Mouse (Mus musculus) heart, embryonic 12.5 days (tissue): ENCODE data around the gene Gpc6. TPM values are rescaled to one million over a fixed set of nuclear protein-coding genes. Genes with fewer than 3 reads are reported as not detected.

Experiments
- ATAC-seq: fragments of 200-750 bp; cut with Nextera tagmentation; 2 replicates; pipeline ENCODE4 v1.8.0; 2017; ENCODE audit warnings: moderate TSS enrichment, moderate library complexity; ENCODE audit not compliant: insufficient number of reproducible peaks, low FRiP score
- H3K27ac ChIP-seq: fragments of 300-500 bp; sonication (generic); 2 replicates; pipeline ENCODE4 v1.5.1; 2016; ENCODE audit warnings: mild to moderate bottlenecking, moderate library complexity; ENCODE audit not compliant: poor library complexity, severe bottlenecking
- H3K27me3 ChIP-seq: fragments of 300-500 bp; sonication (generic); replicated peaks from 2 replicates; pipeline ENCODE4 v1.6.1; 2016; ENCODE audit warnings: mild to moderate bottlenecking, moderate library complexity
- H3K36me3 ChIP-seq: fragments of 300-500 bp; sonication (generic); 2 replicates; pipeline ENCODE4 v1.6.1; 2016; ENCODE audit warnings: mild to moderate bottlenecking, moderate library complexity
- H3K4me1 ChIP-seq: fragments of 300-500 bp; sonication (generic); replicated peaks from 2 replicates; pipeline ENCODE4 v1.6.1; 2016; ENCODE audit warnings: mild to moderate bottlenecking
- H3K4me2 ChIP-seq: fragments of 300-500 bp; sonication (generic); 2 replicates; pipeline ENCODE4 v1.6.1; 2016; ENCODE audit warnings: mild to moderate bottlenecking, moderate library complexity
- H3K4me3 ChIP-seq: fragments of 300-500 bp; sonication (generic); 2 replicates; pipeline ENCODE4 v1.5.1; 2016; ENCODE audit warnings: mild to moderate bottlenecking
- H3K9ac ChIP-seq: fragments of 300-500 bp; sonication (generic); 2 replicates; pipeline ENCODE4 v1.6.1; 2016; ENCODE audit warnings: mild to moderate bottlenecking, moderate library complexity
- H3K9me3 ChIP-seq: fragments of 300-500 bp; sonication (generic); replicated peaks from 2 replicates; pipeline ENCODE4 v1.6.1; 2016; ENCODE audit warnings: mild to moderate bottlenecking, moderate library complexity
- WGBS: fragments of 180-500 bp; shearing (Covaris S2); methylation state at CpG from one replicate; pipeline ENCODE4 v1.1.7; 2016; 5-methylcytosine and 5-hydroxymethylcytosine counted together
- polyA plus RNA-seq: library from polyadenylated mRNA; unstranded; fragments of >200 nt; fragmentation: Nextera tagmentation; extraction: Ambion mirVana; gene quantifications from 2 replicates; pipeline ENCODE4 v1.2.1, GENCODE M21; 2016

Gene Gpc6
- polyA plus RNA-seq, 1 experiment from 2014 or later = 15.9 TPM

- H3K27me3 ChIP-seq = no peaks in the 10 kb centered on the region
- H3K9me3 ChIP-seq = no peaks in the 10 kb centered on the region
- no peak for ATAC-seq
- H3K27ac ChIP-seq = no peak overlapping the region
- 83% methylated on average over 9 of the region's 9 CpGs for WGBS
- H3K4me1 ChIP-seq = peaks cover 3% of the 10 kb centered on the region; the same call in 1 of the 2 replicates
- H3K9ac ChIP-seq = no peak overlapping the region
- no peaks in the 10 kb centered on the region for H3K36me3 ChIP-seq
- no peak overlapping the region for H3K4me3 ChIP-seq
- no peak overlapping the region for H3K4me2 ChIP-seq
Measured at GRCm38 (mm10) chr14:117816008-117816407, 890.9 kb downstream of the Gpc6 start.

GRCm38 (mm10) chr14:117816706-117817105 lies 891.6 kb downstream of the Gpc6 start:
- Histone ChIP-seq H3K27ac (no peak overlapping the region), H3K27me3 (no peaks in the 10 kb centered on the region), H3K9ac (no peak overlapping the region), H3K4me3 (no peak overlapping the region), H3K36me3 (no peaks in the 10 kb centered on the region), H3K9me3 (no peaks in the 10 kb centered on the region), H3K4me1 (peaks cover 3% of the 10 kb centered on the region; the same call in 1 of the 2 replicates), H3K4me2 (no peak overlapping the region)
- 80% methylated on average over 3 of the region's 3 CpGs for WGBS
- ATAC-seq = no peak

- Histone ChIP-seq H3K27ac (no peak overlapping the region), H3K9me3 (no peaks in the 10 kb centered on the region), H3K9ac (no peak overlapping the region), H3K27me3 (no peaks in the 10 kb centered on the region), H3K4me1 (peaks cover 3% of the 10 kb centered on the region; the same call in 1 of the 2 replicates), H3K4me3 (no peak overlapping the region), H3K4me2 (no peak overlapping the region), H3K36me3 (no peaks in the 10 kb centered on the region)
- 58% methylated on average over 4 of the region's 4 CpGs for WGBS
- no peak for ATAC-seq
Measured at GRCm38 (mm10) chr14:117817196-117817595, 892.1 kb downstream of the Gpc6 start.

- Histone ChIP-seq H3K9ac (no peak overlapping the region), H3K4me2 (no peak overlapping the region), H3K36me3 (no peaks in the 10 kb centered on the region), H3K9me3 (peaks cover 9% of the 10 kb centered on the region; the same call in 1 of the 2 replicates), H3K27me3 (no peaks in the 10 kb centered on the region), H3K27ac (no peak overlapping the region), H3K4me1 (0 out of 2 replicates have a peak, but pooled peaks cover 4% of the 10 kb centered on the region), H3K4me3 (no peak overlapping the region)
- no peak for ATAC-seq
Measured at GRCm38 (mm10) chr14:117824491-117824890, 899.4 kb downstream of the Gpc6 start.

GRCm38 (mm10) chr14:117826294-117827046 lies 901.4 kb downstream of the Gpc6 start:
- H3K4me2 ChIP-seq = no peak overlapping the region
- H3K9me3 ChIP-seq = peaks cover 9% of the 10 kb centered on the region
- H3K4me1 ChIP-seq = 0 out of 2 replicates have a peak, but pooled peaks cover 4% of the 10 kb centered on the region
- H3K36me3 ChIP-seq = no peaks in the 10 kb centered on the region
- H3K27ac ChIP-seq = no peak overlapping the region
- H3K9ac ChIP-seq = no peak overlapping the region
- whole genome bisulfite sequencing = 66% methylated on average over 8 of the region's 8 CpGs
- no peak overlapping the region for H3K4me3 ChIP-seq
- H3K27me3 ChIP-seq = no peaks in the 10 kb centered on the region
- ATAC-seq = no peak

GRCm38 (mm10) chr14:117831267-117831666 lies 906.2 kb downstream of the Gpc6 start:
- 0 out of 2 replicates have a peak, but pooled peaks cover 4% of the 10 kb centered on the region for H3K4me1 ChIP-seq
- H3K36me3 ChIP-seq = no peaks in the 10 kb centered on the region
- no peak overlapping the region for H3K27ac ChIP-seq
- no peak overlapping the region for H3K9ac ChIP-seq
- no peaks in the 10 kb centered on the region; the same call in 1 of the 2 replicates for H3K9me3 ChIP-seq
- no peak overlapping the region for H3K4me2 ChIP-seq
- 0 out of 2 replicates have a peak, but pooled peaks cover 3% of the 10 kb centered on the region for H3K27me3 ChIP-seq
- H3K4me3 ChIP-seq = no peak overlapping the region
- no peak for ATAC-seq
- WGBS = 82% methylated on average over 8 of the region's 8 CpGs

- Histone ChIP-seq H3K9ac (no peak overlapping the region), H3K27me3 (0 out of 2 replicates have a peak, but pooled peaks cover 3% of the 10 kb centered on the region), H3K4me1 (0 out of 2 replicates have a peak, but pooled peaks cover 3% of the 10 kb centered on the region), H3K36me3 (no peaks in the 10 kb centered on the region), H3K4me2 (no peak overlapping the region), H3K9me3 (no peaks in the 10 kb centered on the region; the same call in 1 of the 2 replicates), H3K4me3 (no peak overlapping the region), H3K27ac (no peak overlapping the region)
- ATAC-seq = no peak
- 61% methylated on average over 4 of the region's 4 CpGs for WGBS
Measured at GRCm38 (mm10) chr14:117831731-117832130, 906.6 kb downstream of the Gpc6 start.

- 80% methylated on average over 6 of the region's 6 CpGs for WGBS
- ATAC-seq = no peak
- Histone ChIP-seq H3K27me3 (0 out of 2 replicates have a peak, but pooled peaks cover 3% of the 10 kb centered on the region), H3K9ac (no peak overlapping the region), H3K4me3 (no peak overlapping the region), H3K4me1 (no peaks in the 10 kb centered on the region), H3K4me2 (no peak overlapping the region), H3K27ac (no peak overlapping the region), H3K36me3 (no peaks in the 10 kb centered on the region), H3K9me3 (no peaks in the 10 kb centered on the region; the same call in 1 of the 2 replicates)
Measured at GRCm38 (mm10) chr14:117835506-117835905, 910.4 kb downstream of the Gpc6 start.

- Histone ChIP-seq H3K4me1 (no peaks in the 10 kb centered on the region), H3K36me3 (no peaks in the 10 kb centered on the region), H3K9ac (no peak overlapping the region), H3K4me3 (no peak overlapping the region), H3K9me3 (no peaks in the 10 kb centered on the region), H3K4me2 (no peak overlapping the region), H3K27me3 (0 out of 2 replicates have a peak, but pooled peaks cover 3% of the 10 kb centered on the region), H3K27ac (no peak overlapping the region)
- no peak for ATAC-seq
- 82% methylated on average over 4 of the region's 4 CpGs for WGBS
Measured at GRCm38 (mm10) chr14:117837021-117837420, 911.9 kb downstream of the Gpc6 start.

- ATAC-seq = no peak
- Histone ChIP-seq H3K36me3 (no peaks in the 10 kb centered on the region), H3K27me3 (0 out of 2 replicates have a peak, but pooled peaks cover 3% of the 10 kb centered on the region), H3K4me1 (no peaks in the 10 kb centered on the region), H3K9ac (no peak overlapping the region), H3K27ac (no peak overlapping the region), H3K9me3 (no peaks in the 10 kb centered on the region), H3K4me2 (no peak overlapping the region), H3K4me3 (no peak overlapping the region)
- WGBS = 67% methylated on average over 3 of the region's 3 CpGs
Measured at GRCm38 (mm10) chr14:117837715-117838114, 912.6 kb downstream of the Gpc6 start.

GRCm38 (mm10) chr14:117841211-117841610 lies 916.1 kb downstream of the Gpc6 start:
- WGBS = 74% methylated on average over 4 of the region's 4 CpGs
- no peak overlapping the region for H3K4me3 ChIP-seq
- no peak overlapping the region for H3K9ac ChIP-seq
- no peak for ATAC-seq
- no peaks in the 10 kb centered on the region for H3K36me3 ChIP-seq
- H3K4me1 ChIP-seq = no peaks in the 10 kb centered on the region
- H3K27me3 ChIP-seq = no peaks in the 10 kb centered on the region
- no peaks in the 10 kb centered on the region for H3K9me3 ChIP-seq
- H3K27ac ChIP-seq = no peak overlapping the region
- no peak overlapping the region for H3K4me2 ChIP-seq
